Mouse (Mus musculus) intestine, embryonic 16.5 days (tissue): ENCODE results near the gene Hip1. TPM values are rescaled to one million over a fixed set of nuclear protein-coding genes. Genes with fewer than 3 reads are reported as not detected.

Experiments
- ATAC-seq: fragments of 200-750 bp; cut with Nextera tagmentation; 2 replicates; pipeline ENCODE4 v1.8.0; 2017; ENCODE audit warnings: moderate TSS enrichment, moderate library complexity
- H3K27ac ChIP-seq: fragments of 300-500 bp; sonication (generic); 2 replicates; pipeline ENCODE4 v1.5.1; 2014; ENCODE audit warnings: mild to moderate bottlenecking, low read length
- H3K27me3 ChIP-seq: fragments of 300-500 bp; sonication (generic); replicated peaks from 2 replicates; pipeline ENCODE4 v1.6.1; 2014; ENCODE audit warnings: low read length, control low read depth, mixed read lengths; ENCODE audit not compliant: control insufficient read depth, insufficient read depth
- H3K36me3 ChIP-seq: fragments of 300-500 bp; sonication (generic); 2 replicates; pipeline ENCODE4 v1.6.1; 2014; ENCODE audit warnings: low read length, control low read depth; ENCODE audit not compliant: control insufficient read depth, insufficient read depth
- H3K4me1 ChIP-seq: fragments of 300-500 bp; sonication (generic); 2 replicates; pipeline ENCODE4 v1.6.1; 2014; ENCODE audit warnings: low read length, control low read depth, mixed read lengths; ENCODE audit not compliant: control insufficient read depth, insufficient read depth
- H3K4me2 ChIP-seq: fragments of 300-500 bp; sonication (generic); 2 replicates; pipeline ENCODE4 v1.6.1; 2014; ENCODE audit warnings: low read depth, low read length, control low read depth
- H3K4me3 ChIP-seq: fragments of 300-500 bp; sonication (generic); 2 replicates; pipeline ENCODE4 v1.5.1; 2014; ENCODE audit warnings: mild to moderate bottlenecking, low read length
- H3K9ac ChIP-seq: fragments of 300-500 bp; sonication (generic); 2 replicates; pipeline ENCODE4 v1.6.1; 2014; ENCODE audit warnings: low read depth, low read length
- H3K9me3 ChIP-seq: fragments of 300-500 bp; sonication (generic); 2 replicates; pipeline ENCODE4 v1.6.1; 2016; ENCODE audit warnings: low read length, control low read depth; ENCODE audit not compliant: control insufficient read depth
- WGBS: fragments of 180-500 bp; shearing (Covaris S2); extraction: QIAGEN DNeasy Blood & Tissue Kit; methylation state at CpG from one replicate; pipeline ENCODE4 v1.1.7; 2014; 5-methylcytosine and 5-hydroxymethylcytosine counted together
- microRNA-seq: library from miRNA; unstranded; fragments of <30 nt; microRNA quantifications from one replicate; pipeline ENCODE4, GENCODE M21; 2016
- polyA plus RNA-seq: library from polyadenylated mRNA; unstranded; fragments of >200 nt; fragmentation: Nextera tagmentation; extraction: Ambion mirVana; gene quantifications from 2 replicates; pipeline ENCODE4 v1.2.1, GENCODE M21; 2015

Hip1 gene
- polyA plus RNA-seq, 1 experiment from 2014 or later = 15.0 TPM

DNA sequence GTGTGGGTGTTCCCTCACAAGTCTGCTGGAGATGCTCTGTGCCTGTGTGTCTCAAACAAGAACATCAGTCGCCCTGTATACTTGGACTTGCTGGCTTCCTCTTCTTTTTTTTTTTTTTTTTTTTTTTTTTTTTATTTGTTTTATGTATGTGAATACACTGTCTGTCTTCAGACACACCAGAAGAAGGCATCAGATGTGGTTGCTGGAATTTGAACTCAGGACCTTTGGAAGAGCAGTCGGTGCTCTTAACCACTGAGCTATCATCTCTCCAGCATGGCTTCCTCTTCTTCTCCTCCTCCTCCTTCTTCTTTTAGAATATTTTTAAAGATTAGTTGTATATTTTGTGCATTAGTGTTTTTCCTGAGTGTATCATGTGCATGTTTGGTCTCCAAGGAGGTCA, 187.4 kb downstream of the Hip1 start:
- H3K4me1 ChIP-seq = no peaks in the 10 kb centered on the region
- no peak overlapping the region for H3K27ac ChIP-seq
- H3K36me3 ChIP-seq = no peaks in the 10 kb centered on the region
- no peak for ATAC-seq
- H3K9me3 ChIP-seq = no peaks in the 10 kb centered on the region
- no peak overlapping the region for H3K9ac ChIP-seq
- H3K27me3 ChIP-seq = no peaks in the 10 kb centered on the region
- no peak overlapping the region for H3K4me3 ChIP-seq
- no peak overlapping the region for H3K4me2 ChIP-seq
- 87% methylated on average over 2 of the region's 2 CpGs for WGBS

Small RNA genes lying within 50 kb of the gene (microRNA-seq; reads per million reads assigned to microRNA genes)
- gene Mir7033 = not detected

Other genes starting within 250 kb of the Hip1 start
- 0.47 and 0.48 TPM in 2 replicates for gene Fkbp6, start 195.1 kb downstream of the Hip1 start, polyA plus RNA-seq
- 0.18 and 0.32 TPM in 2 replicates for gene Trim50, start 191.8 kb downstream of the Hip1 start, polyA plus RNA-seq
- 30.2 and 34.7 TPM in 2 replicates for gene Nsun5, start 175.2 kb downstream of the Hip1 start, polyA plus RNA-seq
- gene Pom121, start 150.6 kb downstream of the Hip1 start, polyA plus RNA-seq = 6.9 and 7.5 TPM in 2 replicates
- not detected in 2 replicates for gene Ccl26, start 18.4 kb upstream of the Hip1 start, polyA plus RNA-seq
- gene Ccl24, start 27.9 kb upstream of the Hip1 start, polyA plus RNA-seq = 34.3 and 34.5 TPM in 2 replicates
- 32.1 and 32.4 TPM in 2 replicates for gene Rhbdd2, start 87.5 kb upstream of the Hip1 start, polyA plus RNA-seq
- 111 and 116 TPM in 2 replicates for gene Por, start 124.9 kb upstream of the Hip1 start, polyA plus RNA-seq
- gene Tmem120a, start 199.3 kb upstream of the Hip1 start, polyA plus RNA-seq = 65.1 and 65.8 TPM in 2 replicates
- 0.21 and 0.35 TPM in 2 replicates for gene Styxl1, start 233.3 kb upstream of the Hip1 start, polyA plus RNA-seq
- gene Mdh2, start 233.4 kb upstream of the Hip1 start, polyA plus RNA-seq = 873 and 892 TPM in 2 replicates